Mouse (Mus musculus) neural tube, embryonic 15.5 days (tissue): ENCODE data around the gene Aym1. TPM values are rescaled to one million over a fixed set of nuclear protein-coding genes. Genes with fewer than 3 reads are reported as not detected.
"Not testable (repeated sequence)": the region's sequence is repeated elsewhere in the genome, so short reads cannot be mapped to it uniquely, and the experiment has no call there.

Experiments
- ATAC-seq: fragments of 200-750 bp; cut with Nextera tagmentation; 2 replicates; pipeline ENCODE4 v1.8.0; 2017; ENCODE audit warnings: mild to moderate bottlenecking, moderate TSS enrichment, moderate library complexity; ENCODE audit not compliant: low FRiP score
- H3K27ac ChIP-seq: fragments of 300-500 bp; sonication (generic); replicated peaks from 2 replicates; pipeline ENCODE4 v1.5.1; 2015; ENCODE audit warnings: mild to moderate bottlenecking, inconsistent platforms
- H3K27me3 ChIP-seq: fragments of 300-500 bp; sonication (generic); replicated peaks from 2 replicates; pipeline ENCODE4 v1.6.1; 2015; ENCODE audit warnings: inconsistent platforms
- H3K36me3 ChIP-seq: fragments of 300-500 bp; sonication (generic); 2 replicates; pipeline ENCODE4 v1.6.1; 2015; ENCODE audit warnings: inconsistent platforms
- H3K4me1 ChIP-seq: fragments of 300-500 bp; sonication (generic); 2 replicates; pipeline ENCODE4 v1.6.1; 2015; ENCODE audit warnings: inconsistent platforms
- H3K4me2 ChIP-seq: fragments of 300-500 bp; sonication (generic); 2 replicates; pipeline ENCODE4 v1.6.1; 2015; ENCODE audit warnings: inconsistent platforms, mild to moderate bottlenecking, moderate library complexity
- H3K4me3 ChIP-seq: fragments of 300-500 bp; sonication (generic); replicated peaks from 2 replicates; pipeline ENCODE4 v1.5.1; 2015; ENCODE audit warnings: mild to moderate bottlenecking, inconsistent platforms
- H3K9ac ChIP-seq: fragments of 300-500 bp; sonication (generic); replicated peaks from 2 replicates; pipeline ENCODE4 v1.6.1; 2015; ENCODE audit warnings: mild to moderate bottlenecking, inconsistent platforms
- H3K9me3 ChIP-seq: fragments of 300-500 bp; sonication (generic); replicated peaks from 2 replicates; pipeline ENCODE4 v1.6.1; 2016; ENCODE audit warnings: inconsistent platforms
- WGBS: fragments of 180-500 bp; shearing (Covaris S2); methylation state at CpG from one replicate; pipeline ENCODE4 v1.1.7; 2015; ENCODE audit warnings: mixed read lengths; 5-methylcytosine and 5-hydroxymethylcytosine counted together
- polyA plus RNA-seq: library from polyadenylated mRNA; unstranded; fragments of >200 nt; fragmentation: Nextera tagmentation; extraction: Ambion mirVana; gene quantifications from 2 replicates; pipeline ENCODE4 v1.2.1, GENCODE M21; 2015

Gene Aym1
- polyA plus RNA-seq, 1 experiment from 2014 or later, result not detected

- H3K27me3 ChIP-seq, result peaks cover 63% of the 10 kb centered on the region
- H3K4me2 ChIP-seq, result peak overlapping the region; percentile 42
- no peaks in the 10 kb centered on the region for H3K9me3 ChIP-seq
- H3K36me3 ChIP-seq, result no peaks in the 10 kb centered on the region
- peaks cover 20% of the 10 kb centered on the region for H3K4me1 ChIP-seq
- 2% methylated on average over 17 of the region's 17 CpGs for WGBS
- H3K27ac ChIP-seq, result no peak overlapping the region
- ATAC-seq, result no peak
- H3K4me3 ChIP-seq, result peak overlapping the region; percentile 9; the same call in 1 of the 2 replicates
- no peak overlapping the region for H3K9ac ChIP-seq
Observed at GRCm38 (mm10) chr5:113335732-113336131, 21.4 kb upstream of the Aym1 start.

- no peak for ATAC-seq
- peaks cover 20% of the 10 kb centered on the region for H3K4me1 ChIP-seq
- H3K4me3 ChIP-seq, result no peak overlapping the region
- no peak overlapping the region for H3K4me2 ChIP-seq
- no peaks in the 10 kb centered on the region for H3K9me3 ChIP-seq
- peaks cover 66% of the 10 kb centered on the region for H3K27me3 ChIP-seq
- no peaks in the 10 kb centered on the region for H3K36me3 ChIP-seq
- H3K9ac ChIP-seq, result no peak overlapping the region
- 32% methylated on average over 9 of the region's 9 CpGs for WGBS
- no peak overlapping the region for H3K27ac ChIP-seq
Observed at GRCm38 (mm10) chr5:113336281-113336680, 20.8 kb upstream of the Aym1 start.

GRCm38 (mm10) chr5:113344635-113345386 is 12.3 kb upstream of the Aym1 start:
- Histone ChIP-seq H3K4me3 (no peak overlapping the region), H3K9me3 (no peaks in the 10 kb centered on the region), H3K36me3 (no peaks in the 10 kb centered on the region), H3K27me3 (peaks cover 62% of the 10 kb centered on the region), H3K27ac (no peak overlapping the region), H3K4me2 (no peak overlapping the region), H3K4me1 (peaks cover 25% of the 10 kb centered on the region), H3K9ac (no peak overlapping the region)
- no peak for ATAC-seq
- WGBS, result 40% methylated on average over 16 of the region's 16 CpGs

GRCm38 (mm10) chr5:113345781-113346180 is 11.3 kb upstream of the Aym1 start:
- H3K4me1 ChIP-seq, result peaks cover 30% of the 10 kb centered on the region
- H3K27ac ChIP-seq, result no peak overlapping the region
- H3K9me3 ChIP-seq, result no peaks in the 10 kb centered on the region
- ATAC-seq, result no peak
- H3K4me2 ChIP-seq, result peak overlapping the region; percentile 5; the same call in 1 of the 2 replicates
- H3K27me3 ChIP-seq, result peaks cover 65% of the 10 kb centered on the region
- WGBS, result 7% methylated on average over 11 of the region's 11 CpGs
- no peaks in the 10 kb centered on the region for H3K36me3 ChIP-seq
- no peak overlapping the region for H3K9ac ChIP-seq
- H3K4me3 ChIP-seq, result no peak overlapping the region

GRCm38 (mm10) chr5:113346651-113347050 is 10.4 kb upstream of the Aym1 start:
- Histone ChIP-seq H3K4me1 (peaks cover 30% of the 10 kb centered on the region), H3K27me3 (peaks cover 63% of the 10 kb centered on the region)
- not testable (repeated sequence) for H3K9ac ChIP-seq, H3K36me3 ChIP-seq, ATAC-seq, H3K4me3 ChIP-seq, H3K4me2 ChIP-seq, H3K9me3 ChIP-seq, H3K27ac ChIP-seq
- WGBS, result 53% methylated on average over 6 of the region's 6 CpGs

GRCm38 (mm10) chr5:113347593-113347992 is 9.5 kb upstream of the Aym1 start:
- Histone ChIP-seq H3K4me3 (no peak overlapping the region), H3K36me3 (no peaks in the 10 kb centered on the region), H3K9me3 (no peaks in the 10 kb centered on the region), H3K4me2 (no peak overlapping the region), H3K27ac (no peak overlapping the region), H3K9ac (no peak overlapping the region), H3K27me3 (peaks cover 62% of the 10 kb centered on the region), H3K4me1 (peaks cover 32% of the 10 kb centered on the region)
- WGBS, result 33% methylated on average over 12 of the region's 12 CpGs
- no peak for ATAC-seq

- H3K36me3 ChIP-seq, result no peaks in the 10 kb centered on the region
- peaks cover 32% of the 10 kb centered on the region for H3K4me1 ChIP-seq
- H3K4me2 ChIP-seq, result no peak overlapping the region
- 12% methylated on average over 13 of the region's 13 CpGs for WGBS
- H3K27me3 ChIP-seq, result peaks cover 61% of the 10 kb centered on the region
- H3K27ac ChIP-seq, result no peak overlapping the region
- no peaks in the 10 kb centered on the region for H3K9me3 ChIP-seq
- H3K4me3 ChIP-seq, result no peak overlapping the region
- no peak overlapping the region for H3K9ac ChIP-seq
- ATAC-seq, result no peak
Observed at GRCm38 (mm10) chr5:113348597-113348996, 8.5 kb upstream of the Aym1 start.

GRCm38 (mm10) chr5:113349226-113349625 is 7.9 kb upstream of the Aym1 start:
- Histone ChIP-seq H3K4me3 (no peak overlapping the region), H3K9me3 (no peaks in the 10 kb centered on the region), H3K36me3 (no peaks in the 10 kb centered on the region), H3K4me2 (no peak overlapping the region), H3K27ac (no peak overlapping the region), H3K27me3 (peaks cover 61% of the 10 kb centered on the region), H3K9ac (no peak overlapping the region), H3K4me1 (peaks cover 34% of the 10 kb centered on the region)
- ATAC-seq, result no peak
- WGBS, result 7% methylated on average over 7 of the region's 7 CpGs

- Histone ChIP-seq H3K9me3 (no peaks in the 10 kb centered on the region), H3K27ac (no peak overlapping the region), H3K4me2 (no peak overlapping the region), H3K4me3 (no peak overlapping the region), H3K4me1 (peaks cover 36% of the 10 kb centered on the region), H3K9ac (no peak overlapping the region), H3K27me3 (peaks cover 56% of the 10 kb centered on the region), H3K36me3 (no peaks in the 10 kb centered on the region)
- 5% methylated on average over 7 of the region's 7 CpGs for WGBS
- no peak for ATAC-seq
Observed at GRCm38 (mm10) chr5:113349810-113350209, 7.3 kb upstream of the Aym1 start.

GRCm38 (mm10) chr5:113351768-113352167 is 5.3 kb upstream of the Aym1 start:
- 22% methylated on average over 3 of the region's 3 CpGs for WGBS
- Histone ChIP-seq H3K4me1 (peaks cover 31% of the 10 kb centered on the region), H3K4me2 (no peak overlapping the region), H3K4me3 (no peak overlapping the region), H3K9me3 (no peaks in the 10 kb centered on the region), H3K9ac (no peak overlapping the region), H3K27me3 (peaks cover 36% of the 10 kb centered on the region), H3K36me3 (no peaks in the 10 kb centered on the region), H3K27ac (no peak overlapping the region)
- ATAC-seq, result no peak

- Histone ChIP-seq H3K27ac (no peak overlapping the region), H3K9me3 (no peaks in the 10 kb centered on the region), H3K27me3 (peaks cover 28% of the 10 kb centered on the region), H3K9ac (no peak overlapping the region), H3K4me2 (no peak overlapping the region), H3K36me3 (no peaks in the 10 kb centered on the region), H3K4me1 (peaks cover 39% of the 10 kb centered on the region), H3K4me3 (no peak overlapping the region)
- 55% methylated on average over 6 of the region's 6 CpGs for WGBS
- no peak for ATAC-seq
Observed at GRCm38 (mm10) chr5:113352636-113353035, 4.5 kb upstream of the Aym1 start.

GRCm38 (mm10) chr5:113354311-113354710 is 2.8 kb upstream of the Aym1 start:
- Histone ChIP-seq H3K27me3 (peaks cover 18% of the 10 kb centered on the region), H3K36me3 (no peaks in the 10 kb centered on the region), H3K9ac (no peak overlapping the region), H3K4me1 (peaks cover 35% of the 10 kb centered on the region), H3K4me2 (peak overlapping the region; percentile 27), H3K4me3 (no peak overlapping the region), H3K9me3 (no peaks in the 10 kb centered on the region), H3K27ac (no peak overlapping the region)
- no peak for ATAC-seq
- WGBS, result 59% methylated on average over 16 of the region's 16 CpGs
